Mouse (Mus musculus) spleen, postnatal 36 days (tissue): ENCODE data around the gene Fer.
A peak's percentile ranks its signal among the peaks of the same experiment; 100 is the strongest.
"Not testable (repeated sequence)": the region's sequence is repeated elsewhere in the genome, so short reads cannot be mapped to it uniquely, and the experiment has no call there.

Experiments
- DNase-seq, 2 experiments: peaks; one replicate each; pipeline ENCODE4 v3.0.0; 2022; ENCODE audit warnings: low spot score in 2 of 2, mixed read lengths in 1 of 2

The Fer gene

GRCm38 (mm10) chr17:63863012-63863630, at the start of gene Fer:
Fer (plus strand) TSS chr17:63863062.
- DNase-seq: no peak

- DNase-seq: no peak
These were observed 49.3 kb upstream of the Fer start for GRCm38 (mm10) chr17:63813552-63813951.

GRCm38 (mm10) chr17:63818444-63819027, 44.3 kb upstream of the Fer start:
- no peak for DNase-seq

DNA sequence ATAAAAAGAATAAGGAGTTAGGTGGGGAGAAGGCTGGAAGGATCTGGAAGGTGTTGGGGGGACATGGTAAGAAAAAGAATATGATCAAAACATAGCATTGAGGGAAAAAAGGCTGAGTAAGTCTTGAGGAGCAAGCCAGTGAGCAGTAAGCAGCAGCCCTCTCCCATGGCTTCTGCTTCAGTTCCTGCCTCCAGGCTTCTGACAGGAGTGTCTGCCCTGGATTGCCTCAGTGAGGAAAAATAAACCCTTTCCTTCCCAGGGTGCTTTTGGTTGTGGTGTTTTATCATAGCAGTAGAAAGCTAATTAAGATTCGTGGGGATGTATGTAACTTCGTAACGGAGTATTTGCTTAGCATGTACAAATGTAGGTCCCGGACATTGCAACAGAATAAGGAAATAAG, 38.7 kb upstream of the Fer start:
- DNase-seq: no peak

GRCm38 (mm10) chr17:63826196-63826595, 36.7 kb upstream of the Fer start:
- no peak for DNase-seq

DNA sequence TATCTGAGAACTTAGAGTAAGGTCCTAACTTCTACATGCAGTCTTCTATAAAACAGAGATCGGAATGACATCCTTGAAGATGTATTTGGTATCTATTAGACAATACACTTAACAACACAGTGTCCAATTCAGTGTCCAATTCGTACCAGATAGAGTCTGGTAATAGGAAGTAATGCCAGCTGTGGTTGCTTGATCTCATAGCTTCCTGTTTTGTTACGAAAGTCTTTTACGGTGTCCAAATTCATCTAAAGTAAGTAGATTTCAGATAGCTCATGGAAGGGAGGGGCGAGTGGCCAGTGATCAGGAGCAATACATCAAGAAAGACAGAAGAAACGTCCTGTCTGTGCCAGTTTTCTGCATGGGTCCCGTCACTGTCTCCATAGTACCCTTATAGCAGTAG, 36.1 kb upstream of the Fer start:
- DNase-seq: no peak

- no peak for DNase-seq
These were observed 34.1 kb upstream of the Fer start for GRCm38 (mm10) chr17:63828561-63829332.

GRCm38 (mm10) chr17:63831550-63831949, 31.3 kb upstream of the Fer start:
- no peak for DNase-seq

GRCm38 (mm10) chr17:63836223-63836622, 26.6 kb upstream of the Fer start:
- DNase-seq: no peak

- no peak for DNase-seq
These were observed 26.2 kb upstream of the Fer start for GRCm38 (mm10) chr17:63836641-63837040.

DNA sequence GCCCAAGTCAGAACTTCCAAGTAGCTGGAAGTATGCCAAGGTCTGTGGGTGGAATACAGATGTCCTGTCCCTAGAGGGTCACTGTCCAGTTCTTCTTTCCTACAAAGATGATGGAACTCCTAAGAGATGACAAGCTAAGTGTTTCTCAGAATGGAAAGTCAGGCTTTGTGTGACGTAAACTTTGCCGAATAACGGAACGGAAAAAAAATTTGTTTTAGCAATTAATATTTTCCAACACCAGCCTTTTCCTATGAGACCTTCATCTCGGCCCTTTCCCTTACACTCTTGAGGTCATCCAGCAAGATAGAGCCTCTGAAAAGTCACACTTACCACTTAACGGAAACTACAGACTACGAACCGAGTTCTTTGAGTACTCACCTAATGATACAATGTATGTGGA, 24.7 kb upstream of the Fer start:
- DNase-seq: no peak

GRCm38 (mm10) chr17:63839636-63840269, 23.1 kb upstream of the Fer start:
- DNase-seq: no peak

- no peak for DNase-seq
These were observed 20.6 kb upstream of the Fer start for GRCm38 (mm10) chr17:63842226-63842625.

- DNase-seq: no peak
These were observed 17.9 kb upstream of the Fer start for GRCm38 (mm10) chr17:63844936-63845335.

- DNase-seq: not testable (repeated sequence)
These were observed 17.1 kb upstream of the Fer start for GRCm38 (mm10) chr17:63845766-63846165.

- no peak for DNase-seq
These were observed 13.7 kb upstream of the Fer start for GRCm38 (mm10) chr17:63849151-63849550.

- peak; percentile 53 to 54 for DNase-seq
These were observed 13.3 kb upstream of the Fer start for GRCm38 (mm10) chr17:63849566-63849965.

- DNase-seq: peak; percentile 42 to 45
These were observed 12.8 kb upstream of the Fer start for GRCm38 (mm10) chr17:63850016-63850415.

- DNase-seq: no peak
These were observed 5.8 kb upstream of the Fer start for GRCm38 (mm10) chr17:63857023-63857544.

- no peak for DNase-seq
These were observed 1.9 kb upstream of the Fer start for GRCm38 (mm10) chr17:63860988-63861387.

DNA sequence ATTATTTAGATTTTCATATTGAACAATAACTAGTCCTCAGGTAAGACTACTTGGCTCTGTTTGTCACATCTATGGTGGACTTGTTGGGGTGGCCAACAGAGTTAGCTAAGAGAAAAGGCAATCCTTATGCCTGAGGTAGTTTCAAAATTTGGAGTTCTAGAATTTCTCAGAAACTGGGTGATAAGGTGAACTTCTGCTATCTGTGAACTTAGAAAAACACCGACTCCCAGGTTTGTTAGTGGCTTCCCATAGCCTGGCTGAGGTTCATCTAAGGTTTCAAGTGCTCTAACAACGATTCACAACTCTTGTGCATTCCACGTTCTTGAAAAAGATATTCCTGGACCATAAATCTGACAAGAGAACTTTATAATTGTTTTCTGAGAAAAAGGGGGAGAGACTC, 463 bp upstream of the Fer start:
- DNase-seq: no peak

DNA sequence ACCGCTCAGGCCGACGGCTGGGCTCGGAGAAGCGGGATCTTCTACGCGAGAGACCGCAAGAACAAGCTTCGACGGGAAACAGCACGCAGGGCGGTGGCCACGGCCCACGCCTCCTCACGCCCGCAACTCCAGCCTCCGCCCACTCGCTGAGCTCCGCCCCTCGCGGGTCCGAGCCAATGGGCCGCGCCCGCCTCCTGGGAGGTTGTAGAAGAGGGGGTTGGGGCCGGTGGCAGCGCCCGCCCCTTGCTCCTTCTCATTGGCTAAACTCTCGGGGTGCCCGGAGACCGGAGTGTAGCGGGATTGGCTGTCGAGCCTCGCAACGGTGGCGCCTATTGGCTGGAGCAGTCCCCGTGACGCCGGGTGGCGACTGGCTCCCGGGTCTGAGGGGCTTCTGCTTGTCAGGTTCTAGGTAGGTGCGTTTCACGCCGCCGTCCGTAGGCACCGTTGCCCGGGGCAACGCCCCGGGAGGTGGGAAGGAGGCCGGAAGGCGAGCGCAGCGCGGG, 836 bp downstream of the Fer start, which contains the start of gene A930002H24Rik:
Gene A930002H24Rik (minus strand): TSS at position 145 of the 503 bp plus-strand sequence.
- peak; percentile 91 to 92 for DNase-seq
